Mouse (Mus musculus): ENCODE measurements at regions not wholly inside any gene's neighbourhood (a gene's known extent, or its start where the extent isn't known, plus 50 kb on each side); places are given as distances from the start of the nearest gene placed in this dataset.

DNA sequence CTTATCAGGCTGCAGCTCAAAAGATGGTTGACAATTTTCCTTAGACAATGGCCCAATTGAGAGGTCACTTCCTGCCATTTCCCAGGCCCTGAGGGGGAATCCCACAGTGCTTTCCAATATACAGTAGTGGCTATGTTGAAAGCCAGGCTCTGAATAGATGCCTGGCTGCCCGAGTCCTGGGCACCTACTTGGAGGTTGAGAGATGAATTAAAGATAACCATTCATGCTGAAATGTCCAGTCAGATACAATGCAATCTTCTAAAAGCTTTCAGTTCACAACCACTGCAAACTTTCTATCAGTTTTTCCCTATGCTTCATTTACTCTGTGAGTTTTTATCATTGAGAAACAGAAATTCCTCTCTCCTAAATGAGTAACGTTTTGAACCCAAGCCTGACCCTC is 143.3 kb upstream of the Mef2c start:
- Histone ChIP-seq H3K4me3 (ENCODE audit: low read depth, low read length) (no peak overlapping the region), H3K4me1 (ENCODE audit: control insufficient read depth, insufficient read depth, low read length) (no peaks in the 10 kb centered on the region), H3K4me2 (replicated peaks; ENCODE audit: low read depth, low read length) (no peak overlapping the region), H3K27me3 (ENCODE audit: control insufficient read depth, insufficient read depth, low read length) (no peaks in the 10 kb centered on the region), H3K9me3 (ENCODE audit: control insufficient read depth, low read depth, low read length) (no peaks in the 10 kb centered on the region), H3K36me3 (ENCODE audit: control insufficient read depth, insufficient read depth, low read length) (no peaks in the 10 kb centered on the region), H3K27ac (ENCODE audit: low read length) (no peak overlapping the region), H3K9ac (replicated peaks; ENCODE audit: low read depth, low read length) (no peak overlapping the region)
- 58% methylated on average over 2 of the region's 2 CpGs for WGBS
- no peak for ATAC-seq (ENCODE audit: insufficient number of reproducible peaks, insufficient read depth, low FRiP score, low read depth)

DNA sequence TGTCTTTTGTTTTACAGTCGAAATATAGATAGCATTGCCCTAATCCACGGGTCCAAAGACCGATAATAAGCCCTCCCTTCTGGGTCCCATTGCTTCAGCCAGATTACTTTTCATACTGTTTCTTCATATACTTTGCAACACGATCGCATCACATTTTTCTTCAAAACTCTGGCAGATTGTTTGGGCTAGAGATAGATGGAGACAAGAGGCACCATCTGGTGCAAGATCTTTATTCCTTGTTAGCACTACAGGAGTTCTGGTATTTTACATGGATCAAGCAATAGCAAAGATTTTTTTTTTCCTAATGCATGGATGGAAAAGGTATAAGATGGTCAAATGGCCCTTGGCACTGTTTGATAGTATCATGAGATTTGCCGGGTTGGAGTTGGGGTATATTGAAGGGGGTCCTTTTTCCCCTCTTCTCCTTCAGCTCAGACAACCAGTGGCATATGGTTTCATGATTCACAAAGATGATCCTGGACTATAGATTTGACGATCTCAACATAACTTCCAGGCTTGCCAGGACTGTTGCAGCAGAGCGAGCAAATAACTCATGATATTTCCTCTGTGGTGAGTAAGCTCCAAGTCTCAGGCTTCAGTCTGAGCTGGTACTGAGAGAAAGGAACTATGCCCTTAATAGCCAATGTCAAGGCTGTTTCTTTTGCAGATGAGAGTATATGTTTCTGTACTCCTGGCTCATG is 127.6 kb upstream of the Mef2c start:
- no peak for ATAC-seq (ENCODE audit: insufficient number of reproducible peaks, insufficient read depth, low FRiP score, low read depth)
- Histone ChIP-seq H3K9me3 (ENCODE audit: control insufficient read depth, low read depth, low read length) (no peaks in the 10 kb centered on the region), H3K4me2 (replicated peaks; ENCODE audit: low read depth, low read length) (no peak overlapping the region), H3K4me1 (ENCODE audit: control insufficient read depth, insufficient read depth, low read length) (no peaks in the 10 kb centered on the region), H3K9ac (replicated peaks; ENCODE audit: low read depth, low read length) (no peak overlapping the region), H3K27ac (ENCODE audit: low read length) (no peak overlapping the region), H3K27me3 (ENCODE audit: control insufficient read depth, insufficient read depth, low read length) (no peaks in the 10 kb centered on the region), H3K4me3 (ENCODE audit: low read depth, low read length) (no peak overlapping the region), H3K36me3 (ENCODE audit: control insufficient read depth, insufficient read depth, low read length) (no peaks in the 10 kb centered on the region)
- 81% methylated on average over 8 of the region's 8 CpGs for WGBS

DNA sequence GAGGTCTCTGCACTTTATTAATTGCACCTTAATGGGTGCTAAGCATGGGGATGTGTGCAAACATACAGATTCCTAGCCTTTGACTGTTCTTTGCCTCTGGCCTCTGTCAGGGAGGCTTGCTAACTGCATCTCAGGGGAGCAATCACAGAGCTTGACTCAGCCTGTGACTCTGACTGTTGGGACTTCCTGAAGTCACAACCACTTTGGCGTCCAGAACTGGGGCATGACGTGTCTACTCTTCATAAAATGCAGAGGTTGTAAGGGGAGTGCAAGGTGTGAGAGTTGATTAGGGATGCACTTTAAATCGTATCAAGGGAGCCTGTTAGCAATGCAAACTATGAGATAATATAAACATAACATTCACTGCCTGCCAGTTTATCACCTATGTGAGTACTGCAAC is 125.2 kb upstream of the Mef2c start:
- WGBS: 49% methylated on average over 3 of the region's 3 CpGs
- H3K4me2 ChIP-seq (replicated peaks; ENCODE audit: low read depth, low read length): no peak overlapping the region
- no peaks in the 10 kb centered on the region for H3K4me1 ChIP-seq (ENCODE audit: control insufficient read depth, insufficient read depth, low read length)
- H3K36me3 ChIP-seq (ENCODE audit: control insufficient read depth, insufficient read depth, low read length): no peaks in the 10 kb centered on the region
- H3K4me3 ChIP-seq (ENCODE audit: low read depth, low read length): no peak overlapping the region
- no peaks in the 10 kb centered on the region for H3K9me3 ChIP-seq (ENCODE audit: control insufficient read depth, low read depth, low read length)
- H3K9ac ChIP-seq (replicated peaks; ENCODE audit: low read depth, low read length): no peak overlapping the region
- H3K27me3 ChIP-seq (ENCODE audit: control insufficient read depth, insufficient read depth, low read length): no peaks in the 10 kb centered on the region
- no peak for ATAC-seq (ENCODE audit: insufficient number of reproducible peaks, insufficient read depth, low FRiP score, low read depth)
- no peak overlapping the region for H3K27ac ChIP-seq (ENCODE audit: low read length)

DNA sequence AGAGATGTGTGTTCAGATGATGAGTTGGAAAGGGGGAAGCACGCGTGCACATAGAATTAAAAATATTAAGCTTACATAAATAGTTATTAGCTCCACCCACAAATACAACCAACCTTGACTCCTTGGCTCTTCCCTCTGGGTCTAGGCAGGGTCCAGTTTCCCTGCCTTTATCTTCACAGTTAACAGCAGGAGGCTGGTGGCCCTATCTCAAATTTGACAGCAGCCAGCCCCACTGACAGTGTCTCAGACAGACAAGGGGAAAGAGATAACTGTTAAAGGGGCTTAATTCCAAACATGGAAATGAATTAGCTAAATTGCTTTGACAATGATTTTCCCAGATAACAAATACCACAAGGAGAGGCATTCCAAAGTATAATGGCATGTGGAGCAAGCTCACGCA is 121.2 kb upstream of the Mef2c start:
- Histone ChIP-seq H3K27ac (ENCODE audit: low read length) (no peak overlapping the region), H3K4me1 (ENCODE audit: control insufficient read depth, insufficient read depth, low read length) (no peaks in the 10 kb centered on the region), H3K36me3 (ENCODE audit: control insufficient read depth, insufficient read depth, low read length) (no peaks in the 10 kb centered on the region), H3K9ac (replicated peaks; ENCODE audit: low read depth, low read length) (no peak overlapping the region), H3K27me3 (ENCODE audit: control insufficient read depth, insufficient read depth, low read length) (no peaks in the 10 kb centered on the region), H3K4me3 (ENCODE audit: low read depth, low read length) (no peak overlapping the region), H3K4me2 (replicated peaks; ENCODE audit: low read depth, low read length) (no peak overlapping the region), H3K9me3 (ENCODE audit: control insufficient read depth, low read depth, low read length) (no peaks in the 10 kb centered on the region)
- peak; percentile 56; the same call in 1 of the 2 replicates for ATAC-seq (ENCODE audit: insufficient number of reproducible peaks, insufficient read depth, low FRiP score, low read depth)
- 90% methylated on average over 3 of the region's 3 CpGs for WGBS

DNA sequence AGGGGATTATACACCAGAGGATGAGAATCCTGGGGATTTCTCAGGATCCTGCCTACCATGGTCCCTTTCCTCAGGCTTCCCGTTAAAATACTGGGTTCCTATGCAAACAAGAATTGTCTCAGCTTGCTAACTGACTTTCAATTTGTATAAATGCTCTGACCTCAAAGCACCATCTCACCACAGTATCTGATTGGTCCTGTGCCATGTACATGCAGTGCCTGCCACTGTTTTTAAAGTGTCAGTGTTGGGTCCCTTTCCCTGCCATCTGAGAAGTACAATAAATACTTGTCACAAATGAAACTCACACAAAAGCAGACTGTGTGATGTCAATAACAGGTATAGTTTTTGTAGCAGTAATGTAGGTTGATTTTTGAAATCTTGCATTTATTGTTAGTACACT is 109.1 kb upstream of the Mef2c start:
- 60% methylated on average over 1 of the region's 1 CpGs for WGBS
- Histone ChIP-seq H3K9me3 (ENCODE audit: control insufficient read depth, low read depth, low read length) (no peaks in the 10 kb centered on the region), H3K27me3 (ENCODE audit: control insufficient read depth, insufficient read depth, low read length) (no peaks in the 10 kb centered on the region), H3K4me3 (ENCODE audit: low read depth, low read length) (no peak overlapping the region), H3K36me3 (ENCODE audit: control insufficient read depth, insufficient read depth, low read length) (no peaks in the 10 kb centered on the region), H3K4me2 (replicated peaks; ENCODE audit: low read depth, low read length) (no peak overlapping the region), H3K4me1 (ENCODE audit: control insufficient read depth, insufficient read depth, low read length) (no peaks in the 10 kb centered on the region), H3K27ac (ENCODE audit: low read length) (no peak overlapping the region), H3K9ac (replicated peaks; ENCODE audit: low read depth, low read length) (no peak overlapping the region)
- ATAC-seq (ENCODE audit: insufficient number of reproducible peaks, insufficient read depth, low FRiP score, low read depth): no peak

DNA sequence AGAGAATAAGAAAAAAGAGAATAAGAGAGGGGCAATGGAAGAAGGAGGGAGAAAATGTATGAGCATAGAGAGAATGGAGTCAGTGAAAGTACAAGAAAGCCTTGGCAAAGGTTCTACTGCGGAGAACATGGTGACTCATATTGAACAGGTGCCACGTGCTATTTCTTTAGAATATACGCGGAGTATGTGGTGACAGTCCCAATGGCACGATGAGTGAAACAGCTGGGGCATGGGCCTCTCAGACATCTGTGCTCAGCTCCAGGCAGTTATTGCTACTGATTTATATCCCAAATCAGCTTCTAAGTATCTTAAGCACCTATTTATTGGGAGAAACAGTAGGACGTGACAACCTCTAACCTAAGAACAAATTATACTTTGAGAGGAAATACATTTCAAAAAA is 104.5 kb upstream of the Mef2c start:
- ATAC-seq (ENCODE audit: insufficient number of reproducible peaks, insufficient read depth, low FRiP score, low read depth): no peak
- no peaks in the 10 kb centered on the region for H3K4me1 ChIP-seq (ENCODE audit: control insufficient read depth, insufficient read depth, low read length)
- WGBS: 97% methylated on average over 6 of the region's 6 CpGs

DNA sequence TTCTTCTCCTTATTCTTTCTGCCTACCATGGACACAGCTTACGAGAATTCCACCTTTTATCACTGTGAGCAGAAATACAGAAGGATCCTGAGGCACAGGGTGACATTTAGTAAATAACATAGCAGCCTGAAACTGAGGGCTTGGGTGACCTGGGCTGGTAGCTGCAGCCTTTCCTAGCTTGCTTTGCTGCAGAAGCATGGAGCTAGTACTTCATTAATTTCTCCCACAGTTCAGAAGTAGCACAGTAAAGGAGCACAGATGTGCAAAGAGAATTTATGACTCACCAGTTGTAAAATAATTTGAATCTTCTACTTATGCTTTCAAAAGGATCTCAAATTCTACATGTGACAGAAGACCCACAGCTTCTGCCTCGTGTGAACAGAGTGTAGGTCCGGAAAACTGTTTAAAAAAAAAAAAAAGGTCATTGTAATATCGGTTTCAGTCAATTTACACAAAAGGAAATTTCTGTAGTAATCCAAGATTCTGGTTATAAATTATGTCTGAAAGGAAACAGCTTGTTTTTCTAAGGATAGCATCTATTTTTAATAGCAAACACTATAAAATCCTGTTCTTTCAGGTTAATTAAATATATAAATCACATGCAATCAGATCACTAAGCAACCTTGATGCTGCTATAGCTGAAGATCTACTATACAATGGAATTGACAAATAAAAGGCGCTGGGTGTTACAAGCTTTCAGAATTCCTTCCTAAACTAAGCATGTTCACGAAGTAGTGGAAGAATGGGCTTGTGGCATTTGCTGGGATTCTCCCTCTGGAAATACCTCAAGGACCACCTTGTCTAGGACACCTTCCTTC is 64.0 kb upstream of the Mef2c start:
- 69% methylated on average over 6 of the region's 6 CpGs for WGBS
- no peaks in the 10 kb centered on the region for H3K27me3 ChIP-seq (ENCODE audit: control insufficient read depth, insufficient read depth, low read length)
- no peaks in the 10 kb centered on the region for H3K9me3 ChIP-seq (ENCODE audit: control insufficient read depth, low read depth, low read length)
- H3K36me3 ChIP-seq (ENCODE audit: control insufficient read depth, insufficient read depth, low read length): no peaks in the 10 kb centered on the region
- no peak overlapping the region for H3K9ac ChIP-seq (replicated peaks; ENCODE audit: low read depth, low read length)
- no peak for ATAC-seq (ENCODE audit: insufficient number of reproducible peaks, insufficient read depth, low FRiP score, low read depth)
- no peak overlapping the region for H3K4me3 ChIP-seq (ENCODE audit: low read depth, low read length)
- H3K4me2 ChIP-seq (replicated peaks; ENCODE audit: low read depth, low read length): no peak overlapping the region
- no peak overlapping the region for H3K27ac ChIP-seq (ENCODE audit: low read length)
- no peaks in the 10 kb centered on the region for H3K4me1 ChIP-seq (ENCODE audit: control insufficient read depth, insufficient read depth, low read length)

More for the DNA sequence above, 104.5 kb upstream of the Mef2c start:
- H3K27me3 ChIP-seq (ENCODE audit: control insufficient read depth, insufficient read depth, low read length): no peaks in the 10 kb centered on the region
- no peaks in the 10 kb centered on the region for H3K36me3 ChIP-seq (ENCODE audit: control insufficient read depth, insufficient read depth, low read length)
- H3K27ac ChIP-seq (ENCODE audit: low read length): no peak overlapping the region
- H3K4me3 ChIP-seq (ENCODE audit: low read depth, low read length): no peak overlapping the region
- H3K9me3 ChIP-seq (ENCODE audit: control insufficient read depth, low read depth, low read length): no peaks in the 10 kb centered on the region
- no peak overlapping the region for H3K9ac ChIP-seq (replicated peaks; ENCODE audit: low read depth, low read length)
- no peak overlapping the region for H3K4me2 ChIP-seq (replicated peaks; ENCODE audit: low read depth, low read length)

DNA sequence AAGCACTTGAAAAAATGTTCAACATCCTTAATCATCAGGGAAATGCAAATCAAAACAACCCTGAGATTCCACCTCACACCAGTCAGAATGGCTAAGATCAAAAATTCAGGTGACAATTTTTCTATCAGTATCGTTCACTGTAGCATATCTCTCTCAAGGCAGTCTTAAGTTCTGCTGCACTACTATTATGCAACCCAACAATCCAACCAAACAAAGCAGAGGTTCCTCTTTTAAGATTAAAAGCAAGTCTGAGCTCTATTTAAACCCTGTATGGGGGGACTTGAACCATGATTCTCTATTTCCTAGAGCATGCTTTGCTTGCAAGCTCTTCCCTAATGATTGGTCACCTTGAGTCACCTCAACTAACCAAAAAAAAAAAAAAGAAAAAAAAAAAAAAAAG is 59.6 kb upstream of the Mef2c start:
- no peaks in the 10 kb centered on the region for H3K4me1 ChIP-seq (ENCODE audit: control insufficient read depth, insufficient read depth, low read length)
- H3K27ac ChIP-seq (ENCODE audit: low read length): no peak overlapping the region
- no peaks in the 10 kb centered on the region for H3K27me3 ChIP-seq (ENCODE audit: control insufficient read depth, insufficient read depth, low read length)
- 93% methylated on average over 1 of the region's 1 CpGs for WGBS
- ATAC-seq (ENCODE audit: insufficient number of reproducible peaks, insufficient read depth, low FRiP score, low read depth): no peak
- H3K4me3 ChIP-seq (ENCODE audit: low read depth, low read length): no peak overlapping the region
- no peak overlapping the region for H3K4me2 ChIP-seq (replicated peaks; ENCODE audit: low read depth, low read length)
- no peaks in the 10 kb centered on the region for H3K9me3 ChIP-seq (ENCODE audit: control insufficient read depth, low read depth, low read length)
- H3K9ac ChIP-seq (replicated peaks; ENCODE audit: low read depth, low read length): no peak overlapping the region
- H3K36me3 ChIP-seq (ENCODE audit: control insufficient read depth, insufficient read depth, low read length): no peaks in the 10 kb centered on the region
